Mouse (Mus musculus) testis, adult 2 months (tissue): ENCODE data around the gene Tor1aip2.

ENCODE experiments used
- CTCF ChIP-seq: fragments of 200-500 bp; IDR thresholded peaks from 2 replicates; pipeline ENCODE4 v1.5.1; 2012; ENCODE audit warnings: low read depth, mild to moderate bottlenecking, inconsistent platforms, low read length, moderate library complexity; ENCODE audit not compliant: control insufficient read depth, insufficient read depth, insufficient replicate concordance
- POLR2A ChIP-seq: fragments of 200-500 bp; IDR thresholded peaks from 2 replicates; pipeline ENCODE4 v1.6.1; 2012; ENCODE audit warnings: low read depth, mild to moderate bottlenecking, inconsistent platforms, low read length, moderate library complexity; ENCODE audit not compliant: control insufficient read depth

GRCm38 (mm10) chr1:155995612-155996011 is 39.6 kb upstream of the Tor1aip2 start:
- TF ChIP-seq CTCF (no peak), POLR2A (no peak)
